Mouse (Mus musculus) cortical plate, adult 2 months (tissue): ENCODE data around the gene Sms.

Experiments
- CTCF ChIP-seq: fragments of 200-500 bp; IDR thresholded peaks from 2 replicates; pipeline ENCODE4 v1.5.1; 2011; ENCODE audit warnings: mild to moderate bottlenecking, control low read depth, low read length; ENCODE audit not compliant: insufficient read depth; ENCODE audit errors: extremely low read depth
- POLR2A ChIP-seq: fragments of 200-500 bp; IDR thresholded peaks from 2 replicates; pipeline ENCODE4 v1.6.1; 2011; ENCODE audit warnings: mild to moderate bottlenecking, low read length, control low read depth; ENCODE audit not compliant: insufficient read depth; ENCODE audit errors: extremely low read depth

DNA sequence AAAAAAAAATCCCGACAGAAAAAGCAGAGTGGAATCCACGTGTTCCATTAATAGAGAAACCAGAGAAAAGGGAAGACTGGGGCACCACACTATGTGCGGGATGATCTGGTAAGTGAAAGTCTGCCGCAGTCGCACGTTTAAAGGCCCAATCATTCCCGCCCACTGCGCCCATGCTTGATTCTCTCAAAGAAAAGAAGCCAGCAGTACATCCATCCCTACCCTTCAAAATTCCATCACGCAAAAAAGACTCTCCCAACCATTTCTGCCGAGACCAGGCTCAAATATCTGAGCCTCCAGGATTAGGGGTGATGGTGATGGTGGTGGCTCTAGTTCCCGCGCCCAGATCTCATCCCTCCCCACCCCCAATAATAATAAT lies 1.3 kb downstream of the Sms start:
- TF ChIP-seq CTCF (no peak), POLR2A (no peak)
